ENCODE assay signal across 23 mouse cellular contexts in the genomic region with DNA sequence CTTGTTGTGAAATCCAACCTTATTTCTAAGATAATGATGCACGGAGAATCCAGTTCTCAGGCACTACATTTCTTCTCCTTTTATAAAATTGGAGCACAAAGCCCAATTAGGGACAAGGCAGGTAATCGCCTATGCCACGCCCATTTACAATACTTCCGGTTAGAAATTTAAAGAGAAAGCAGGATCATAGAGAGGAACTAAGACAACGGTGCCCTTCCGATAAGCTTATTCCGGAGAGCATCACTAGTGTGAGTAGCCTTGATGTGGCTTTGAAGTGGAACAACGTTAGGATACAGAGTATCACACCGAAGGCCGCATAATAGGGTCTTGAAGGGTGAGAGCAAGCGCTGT.
A peak's percentile ranks its signal among the peaks of the same experiment; 100 is the strongest.
DNase-seq lines count a peak whose midpoint lies in the region; ATAC-seq and TF ChIP-seq lines count a peak whose summit lies in the region.
"Had no signal": no experiment of that assay in that cellular context is flagged by ENCODE, and none has a peak within 500 bp of the region (broad histone marks: within the 10 kb centered on the region; RNA-seq: fewer than 3 reads in every experiment).

No protein-coding gene starts in this region.

- H3K36me3 ChIP-seq in kidney, embryonic 15.5 days, result no peaks in the 10 kb centered on the region
- no peaks in the 10 kb centered on the region for H3K36me3 ChIP-seq in testis, adult 2 months (ENCODE audit: control insufficient read depth, insufficient read depth, low read length)
- H3K36me3 ChIP-seq in intestine, postnatal 0 days (ENCODE audit: control insufficient read depth, insufficient read depth), result no peaks in the 10 kb centered on the region
- no peaks in the 10 kb centered on the region for H3K36me3 ChIP-seq in forebrain, embryonic 13.5 days (ENCODE audit: poor library complexity, severe bottlenecking)
- H3K36me3 ChIP-seq: forebrain, embryonic 10.5 days; heart, embryonic 12.5 days; liver, embryonic 13.5 days had no signal

- DNase-seq in kidney, postnatal 14 days, result no peak
- DNase-seq in testis, postnatal 10 days (ENCODE audit: low spot score), result no peak
- no peak for DNase-seq in cerebellum, adult 11 months
- DNase-seq: adrenal gland, postnatal 10 days; cerebellum, adult 8-10 months; forebrain, postnatal 0 days; gastrocnemius, postnatal 25 days; heart, adult 18-20 months; heart, postnatal 10 days; liver, embryonic 13.5 days; lung, adult 2 months; lung, postnatal 14 days; right cerebral cortex, postnatal 14 days; thymus, postnatal 14 days had no signal

- no peaks in the 10 kb centered on the region for H3K9me3 ChIP-seq in kidney, embryonic 15.5 days (replicated peaks)
- no peaks in the 10 kb centered on the region for H3K9me3 ChIP-seq in intestine, postnatal 0 days (ENCODE audit: control insufficient read depth)
- H3K9me3 ChIP-seq in forebrain, embryonic 13.5 days (replicated peaks), result no peaks in the 10 kb centered on the region
- H3K9me3 ChIP-seq: forebrain, embryonic 10.5 days; heart, embryonic 12.5 days; liver, embryonic 13.5 days had no signal

- H3K9ac ChIP-seq in kidney, embryonic 15.5 days, result no peak overlapping the region
- no peak overlapping the region for H3K9ac ChIP-seq in intestine, postnatal 0 days (ENCODE audit: low read depth, low read length)
- no peak overlapping the region for H3K9ac ChIP-seq in forebrain, embryonic 13.5 days
- H3K9ac ChIP-seq: forebrain, postnatal 0 days; heart, embryonic 12.5 days; liver, embryonic 13.5 days had no signal

- no peak for TF ChIP-seq CTCF in testis, adult 2 months (IDR thresholded peaks at IDR 0.05; ENCODE audit: control insufficient read depth, insufficient read depth, insufficient replicate concordance, low read depth, low read length)
- TF ChIP-seq CTCF in intestine, postnatal 0 days (IDR thresholded peaks at IDR 0.05; ENCODE audit: low read depth), result no peak

- H3K4me2 ChIP-seq in kidney, embryonic 15.5 days, result peak overlapping the region; percentile 34
- H3K4me2 ChIP-seq in intestine, postnatal 0 days (replicated peaks; ENCODE audit: low read depth), result peak overlapping the region; percentile 44
- no peak overlapping the region for H3K4me2 ChIP-seq in forebrain, embryonic 13.5 days
- H3K4me2 ChIP-seq: heart, embryonic 12.5 days; liver, embryonic 13.5 days; midbrain, embryonic 11.5 days had no signal

- peaks cover 11% of the 10 kb centered on the region for H3K4me1 ChIP-seq in kidney, embryonic 15.5 days
- peaks cover 7% of the 10 kb centered on the region for H3K4me1 ChIP-seq in testis, adult 2 months (ENCODE audit: control insufficient read depth, insufficient read depth, low read length)
- no peaks in the 10 kb centered on the region for H3K4me1 ChIP-seq in intestine, postnatal 0 days (replicated peaks; ENCODE audit: control insufficient read depth, insufficient read depth, low read length)
- H3K4me1 ChIP-seq in forebrain, embryonic 13.5 days, result no peaks in the 10 kb centered on the region
- H3K4me1 ChIP-seq: liver, embryonic 13.5 days had no signal

- ATAC-seq in kidney, embryonic 15.5 days (replicated peaks; ENCODE audit: low FRiP score), result 0 out of 2 replicates have a peak, but pooled peaks have one; percentile 19
- ATAC-seq in intestine, postnatal 0 days, result peak; percentile 59
- ATAC-seq in forebrain, embryonic 13.5 days, result no peak
- ATAC-seq: forebrain, postnatal 0 days; inflammation-experienced regulatory T-cells, adult 6 months had no signal

- H3K4me3 ChIP-seq in kidney, embryonic 15.5 days (replicated peaks), result peak overlapping the region; percentile 13; the same call in 1 of the 2 replicates
- peak overlapping the region; percentile 49 for H3K4me3 ChIP-seq in testis, adult 2 months (ENCODE audit: control insufficient read depth, low read depth, low read length)
- peak overlapping the region; percentile 1; the same call in 1 of the 2 replicates for H3K4me3 ChIP-seq in intestine, postnatal 0 days (ENCODE audit: low read depth, low read length)
- H3K4me3 ChIP-seq in forebrain, embryonic 13.5 days, result no peak overlapping the region
- H3K4me3 ChIP-seq: forebrain, embryonic 10.5 days; heart, embryonic 12.5 days; layer of hippocampus, adult 2 months; liver, embryonic 13.5 days had no signal

- H3K27me3 ChIP-seq in kidney, embryonic 15.5 days, result no peaks in the 10 kb centered on the region
- H3K27me3 ChIP-seq in testis, adult 2 months (ENCODE audit: control insufficient read depth, insufficient read depth, low read length), result no peaks in the 10 kb centered on the region
- no peaks in the 10 kb centered on the region for H3K27me3 ChIP-seq in intestine, postnatal 0 days (replicated peaks; ENCODE audit: control insufficient read depth, insufficient read depth, low read length)
- H3K27me3 ChIP-seq in forebrain, embryonic 13.5 days, result no peaks in the 10 kb centered on the region
- H3K27me3 ChIP-seq: heart, embryonic 12.5 days; liver, embryonic 13.5 days had no signal

- no peak overlapping the region for H3K27ac ChIP-seq in kidney, embryonic 15.5 days
- H3K27ac ChIP-seq in testis, adult 2 months (ENCODE audit: control insufficient read depth, insufficient read depth, low read depth, low read length), result no peak overlapping the region
- H3K27ac ChIP-seq in intestine, postnatal 0 days (ENCODE audit: low read depth, low read length), result no peak overlapping the region
- H3K27ac ChIP-seq in forebrain, embryonic 13.5 days, result no peak overlapping the region
- H3K27ac ChIP-seq: forebrain, embryonic 10.5 days; layer of hippocampus, adult 2 months; liver, embryonic 13.5 days had no signal

- 90% methylated on average over 11 of the region's 11 CpGs for WGBS in kidney, embryonic 15.5 days
- WGBS in intestine, postnatal 0 days, result 78% methylated on average over 11 of the region's 11 CpGs
- 90% methylated on average over 11 of the region's 11 CpGs for WGBS in forebrain, embryonic 13.5 days

- no peak for TF ChIP-seq POLR2A in testis, adult 2 months (IDR thresholded peaks at IDR 0.05; ENCODE audit: control insufficient read depth, low read depth, low read length)
